Mouse (Mus musculus) forebrain, embryonic 11.5 days (tissue): ENCODE results near the gene Gm9999. TPM values are rescaled to one million over a fixed set of nuclear protein-coding genes. Genes with fewer than 3 reads are reported as not detected.

ENCODE experiments used
- ATAC-seq: fragments of 200-750 bp; cut with Nextera tagmentation; replicated peaks from 2 replicates; pipeline ENCODE4 v1.8.0; 2017; ENCODE audit warnings: moderate TSS enrichment; ENCODE audit not compliant: low FRiP score
- DNase-seq: peaks from one replicate; pipeline ENCODE4 v3.0.0-alpha.2; 2017; ENCODE audit warnings: low spot score
- H3K27ac ChIP-seq: fragments of 300-500 bp; sonication (generic); 2 replicates; pipeline ENCODE4 v1.5.1; 2014; ENCODE audit warnings: low read depth, low read length
- H3K27me3 ChIP-seq: fragments of 300-500 bp; sonication (generic); 2 replicates; pipeline ENCODE4 v1.6.1; 2014; ENCODE audit warnings: mild to moderate bottlenecking, low read length, mixed read lengths; ENCODE audit not compliant: control insufficient read depth, insufficient read depth
- H3K36me3 ChIP-seq: fragments of 300-500 bp; sonication (generic); 2 replicates; pipeline ENCODE4 v1.6.1; 2014; ENCODE audit warnings: mild to moderate bottlenecking, low read length, moderate library complexity, mixed read lengths; ENCODE audit not compliant: control insufficient read depth, insufficient read depth
- H3K4me1 ChIP-seq: fragments of 300-500 bp; sonication (generic); replicated peaks from 2 replicates; pipeline ENCODE4 v1.6.1; 2014; ENCODE audit warnings: low read length, mixed read lengths; ENCODE audit not compliant: control insufficient read depth, insufficient read depth
- H3K4me2 ChIP-seq: fragments of 300-500 bp; sonication (generic); 2 replicates; pipeline ENCODE4 v1.6.1; 2014; ENCODE audit warnings: low read depth, mild to moderate bottlenecking, low read length, moderate library complexity, mixed read lengths; ENCODE audit not compliant: severe bottlenecking
- H3K4me3 ChIP-seq: fragments of 300-500 bp; sonication (generic); 2 replicates; pipeline ENCODE4 v1.5.1; 2014; ENCODE audit warnings: low read depth, low read length
- H3K9ac ChIP-seq: fragments of 300-500 bp; sonication (generic); 2 replicates; pipeline ENCODE4 v1.6.1; 2014; ENCODE audit warnings: low read length
- H3K9me3 ChIP-seq: fragments of 300-500 bp; sonication (generic); 2 replicates; pipeline ENCODE4 v1.6.1; 2016; ENCODE audit warnings: low read length, mixed read lengths; ENCODE audit not compliant: control insufficient read depth
- WGBS: fragments of 180-500 bp; shearing (Covaris S2); extraction: QIAGEN DNeasy Blood & Tissue Kit; methylation state at CpG from one replicate; pipeline ENCODE4 v1.1.7; 2014; 5-methylcytosine and 5-hydroxymethylcytosine counted together
- polyA plus RNA-seq: library from polyadenylated mRNA; unstranded; fragments of >200 nt; fragmentation: Nextera tagmentation; extraction: Ambion mirVana; gene quantifications from 2 replicates; pipeline ENCODE4 v1.2.1, GENCODE M21; 2014

The Gm9999 gene
- polyA plus RNA-seq, 1 experiment from 2014 or later, result not detected

DNA sequence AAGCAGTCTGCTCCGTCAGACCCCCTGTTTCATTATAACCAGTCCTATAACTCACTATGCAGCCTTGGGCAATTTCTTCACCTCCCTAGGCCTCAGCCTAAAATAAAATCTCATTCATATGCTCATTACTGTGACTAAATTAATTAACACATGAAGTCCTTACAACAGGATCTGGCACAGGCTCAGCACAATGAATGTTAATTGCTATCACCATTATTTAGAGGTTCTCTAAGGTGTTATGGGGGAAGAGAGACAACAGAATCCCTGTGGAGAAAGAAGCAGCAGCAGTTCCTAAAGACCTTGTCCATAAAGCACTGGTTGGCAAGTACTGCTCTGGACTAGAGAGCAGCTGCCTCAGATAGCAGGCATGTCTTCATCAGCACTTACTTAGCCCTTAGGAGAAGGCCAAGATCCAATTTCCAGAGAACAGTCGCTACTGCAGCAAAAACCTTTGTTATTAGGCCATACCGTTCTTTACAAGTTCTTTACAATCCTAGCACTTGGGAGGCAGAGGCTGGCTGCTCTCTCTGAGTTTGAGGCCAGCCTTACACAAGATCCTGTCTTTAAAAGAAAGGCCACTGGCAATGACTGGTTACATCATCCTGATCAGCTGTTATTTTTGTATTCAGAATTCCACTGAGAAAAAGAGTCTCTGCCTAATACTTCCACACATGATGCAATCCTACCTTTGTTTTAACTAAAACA, 20.2 kb downstream of the Gm9999 start:
- Histone ChIP-seq H3K4me1 (peaks cover 13% of the 10 kb centered on the region), H3K27ac (peak overlapping the region; percentile 51; the same call in 1 of the 2 replicates), H3K36me3 (no peaks in the 10 kb centered on the region; the same call in 1 of the 2 replicates), H3K27me3 (no peaks in the 10 kb centered on the region), H3K9me3 (no peaks in the 10 kb centered on the region), H3K9ac (no peak overlapping the region), H3K4me3 (no peak overlapping the region), H3K4me2 (no peak overlapping the region)
- 14% methylated on average over 3 of the region's 3 CpGs for WGBS
- ATAC-seq (peak; percentile 11; the same call in 1 of the 2 replicates), DNase-seq (no peak)

DNA sequence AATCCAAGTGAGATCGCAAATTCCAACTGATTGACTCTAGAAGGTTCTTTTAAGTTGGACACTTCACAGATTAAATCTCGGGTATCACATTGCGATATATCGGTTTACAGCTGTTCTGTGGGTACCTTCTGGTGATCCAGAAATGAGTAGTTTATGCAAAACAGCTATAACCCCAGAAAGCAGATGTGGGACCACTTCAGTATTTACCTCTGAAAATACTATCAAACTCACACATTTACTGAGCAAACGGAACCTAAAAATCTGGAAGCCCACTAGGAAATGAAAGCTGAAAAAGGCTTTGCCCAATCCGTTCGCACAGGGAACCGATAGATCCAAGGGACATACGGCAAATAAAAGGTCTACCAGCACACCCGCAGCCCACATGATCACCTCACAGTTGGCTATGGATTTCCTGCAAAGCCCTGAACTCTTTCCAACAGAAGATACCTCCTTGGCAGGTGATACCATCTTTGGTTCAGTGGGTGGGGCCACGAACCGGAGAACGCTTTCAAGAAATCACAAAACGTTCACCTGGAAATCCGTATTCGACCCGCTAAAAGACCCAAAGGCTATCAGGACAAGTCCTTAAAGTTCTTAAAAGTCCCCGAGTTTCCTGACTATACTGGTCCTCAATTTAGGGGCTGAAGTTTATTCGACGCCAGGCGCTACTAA, 23.9 kb downstream of the Gm9999 start:
- ATAC-seq, result no peak
- DNase-seq, result no peak
- WGBS, result 23% methylated on average over 21 of the region's 21 CpGs

DNA sequence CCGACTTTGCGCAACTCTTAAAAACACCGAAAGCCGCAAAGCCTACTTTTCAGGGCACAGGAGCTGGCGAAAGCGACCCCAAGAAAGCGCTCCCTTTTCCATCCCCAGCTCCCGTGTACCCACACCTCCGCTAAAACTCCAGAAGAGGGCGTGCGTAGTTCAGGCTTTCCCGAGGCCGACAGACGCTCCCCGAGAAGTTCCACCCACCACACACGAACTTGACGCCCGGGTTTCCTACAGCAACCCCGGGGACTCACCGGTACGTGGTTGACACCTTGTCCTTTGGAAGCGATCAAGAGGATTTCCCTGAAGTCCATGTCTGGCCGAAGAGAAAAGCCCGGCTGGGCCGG, 24.4 kb downstream of the Gm9999 start:
- Histone ChIP-seq H3K27ac (peak overlapping the region; percentile 66; the same call in 1 of the 2 replicates), H3K9me3 (no peaks in the 10 kb centered on the region), H3K4me1 (peaks cover 8% of the 10 kb centered on the region), H3K9ac (peak overlapping the region; percentile 68), H3K27me3 (no peaks in the 10 kb centered on the region), H3K4me2 (peak overlapping the region; percentile 58), H3K36me3 (no peaks in the 10 kb centered on the region), H3K4me3 (peak overlapping the region; percentile 68)
- peak; percentile 66 for ATAC-seq
- WGBS, result under 1% methylated on average over 25 of the region's 25 CpGs
- no peak for DNase-seq

More for the DNA sequence above, 23.9 kb downstream of the Gm9999 start:
- H3K27me3 ChIP-seq, result no peaks in the 10 kb centered on the region
- H3K9me3 ChIP-seq, result no peaks in the 10 kb centered on the region
- peak overlapping the region; percentile 68 for H3K4me3 ChIP-seq
- H3K36me3 ChIP-seq, result no peaks in the 10 kb centered on the region
- peak overlapping the region; percentile 68 for H3K9ac ChIP-seq
- peaks cover 9% of the 10 kb centered on the region for H3K4me1 ChIP-seq
- peak overlapping the region; percentile 58 for H3K4me2 ChIP-seq
- H3K27ac ChIP-seq, result 0 out of 2 replicates have a peak overlapping the region, but pooled peaks have one; percentile 66

DNA sequence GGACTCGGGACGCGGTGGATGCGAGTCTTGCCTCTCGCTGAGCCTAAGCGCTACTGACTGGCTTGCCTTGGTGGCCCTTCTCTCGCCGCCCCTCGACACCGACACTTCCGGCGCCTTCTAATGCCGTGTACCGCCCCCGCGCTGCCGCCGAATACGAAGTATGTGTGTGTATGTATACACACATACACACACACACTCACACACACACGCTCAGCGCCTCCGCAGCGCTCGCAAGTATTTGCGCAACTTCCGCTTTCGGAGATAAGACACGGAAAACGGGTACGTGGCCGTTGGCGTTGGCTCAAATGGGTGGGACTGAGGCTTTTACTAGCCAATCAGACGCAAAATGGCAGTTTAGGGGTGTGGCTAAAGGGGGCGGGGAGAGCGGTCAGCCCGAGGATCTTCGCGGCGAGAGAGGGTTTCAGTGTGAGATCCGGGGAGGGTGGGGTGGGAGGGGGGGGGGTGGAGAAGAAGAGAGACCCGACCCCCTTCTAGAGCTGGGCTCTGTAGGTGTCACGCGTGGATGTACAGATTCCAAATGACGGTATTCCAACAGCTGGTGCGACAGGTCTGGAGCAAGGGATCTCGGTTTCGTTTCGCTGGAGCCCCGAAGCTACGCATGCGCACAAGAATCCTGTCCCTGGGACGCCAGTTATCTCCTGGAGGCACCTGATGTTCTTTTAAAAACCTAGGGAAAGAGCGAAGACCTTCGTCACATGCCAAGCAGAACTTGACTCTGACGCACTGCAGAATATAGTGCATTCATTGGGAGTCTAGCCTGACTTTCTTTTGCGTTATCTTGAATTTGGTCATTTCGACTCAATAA, 25.0 kb downstream of the Gm9999 start, which contains the start of gene Spty2d1:
Spty2d1 (minus strand) TSS at position 244 of the 826 bp plus-strand sequence.
- Histone ChIP-seq H3K4me3 (peak within 1 kb of the TSS; percentile 68), H3K36me3 (no peaks in the 10 kb centered on the region), H3K9me3 (no peaks in the 10 kb centered on the region), H3K4me2 (peak within 1 kb of the TSS; percentile 83), H3K27ac (peak within 1 kb of the TSS; percentile 66; the same call in 1 of the 2 replicates), H3K27me3 (no peaks in the 10 kb centered on the region), H3K9ac (peak within 1 kb of the TSS; percentile 68), H3K4me1 (peaks cover 8% of the 10 kb centered on the region)
- DNase-seq (peak; percentile 95), ATAC-seq (peak; percentile 93)
- 1% methylated on average over 57 of the region's 57 CpGs for WGBS

DNA sequence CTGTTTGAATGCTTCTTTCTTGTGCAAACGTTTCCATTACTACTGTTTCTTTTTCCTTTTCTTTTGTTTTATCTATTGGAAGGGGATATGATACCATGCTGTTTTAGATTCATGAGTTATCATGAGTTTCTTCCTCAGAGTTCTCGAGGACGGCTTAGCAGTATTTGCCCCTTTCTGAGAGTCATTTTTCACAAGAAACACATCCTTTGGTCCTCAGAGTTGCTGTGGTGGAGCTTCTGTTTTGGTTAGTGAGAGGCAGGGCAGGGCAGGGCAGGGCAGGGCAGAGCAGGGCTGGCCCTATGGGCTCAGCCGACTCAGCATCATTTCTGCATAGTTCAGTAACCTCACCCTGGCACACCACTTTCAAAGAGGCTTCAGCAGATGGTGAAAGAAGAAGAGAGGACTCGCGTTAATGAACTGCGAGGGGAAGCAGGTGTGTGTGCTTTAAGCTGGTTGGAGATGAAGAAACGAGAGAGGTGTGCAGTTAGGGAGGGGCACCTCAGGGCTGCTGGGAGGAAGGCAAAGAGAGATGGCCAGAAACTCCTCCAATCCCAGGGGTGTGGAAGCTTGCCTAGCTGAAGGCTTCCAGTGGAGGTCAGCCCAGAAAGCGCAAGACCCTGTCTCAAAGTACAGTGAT, 29.9 kb downstream of the Gm9999 start:
- H3K4me2 ChIP-seq, result no peak overlapping the region

DNA sequence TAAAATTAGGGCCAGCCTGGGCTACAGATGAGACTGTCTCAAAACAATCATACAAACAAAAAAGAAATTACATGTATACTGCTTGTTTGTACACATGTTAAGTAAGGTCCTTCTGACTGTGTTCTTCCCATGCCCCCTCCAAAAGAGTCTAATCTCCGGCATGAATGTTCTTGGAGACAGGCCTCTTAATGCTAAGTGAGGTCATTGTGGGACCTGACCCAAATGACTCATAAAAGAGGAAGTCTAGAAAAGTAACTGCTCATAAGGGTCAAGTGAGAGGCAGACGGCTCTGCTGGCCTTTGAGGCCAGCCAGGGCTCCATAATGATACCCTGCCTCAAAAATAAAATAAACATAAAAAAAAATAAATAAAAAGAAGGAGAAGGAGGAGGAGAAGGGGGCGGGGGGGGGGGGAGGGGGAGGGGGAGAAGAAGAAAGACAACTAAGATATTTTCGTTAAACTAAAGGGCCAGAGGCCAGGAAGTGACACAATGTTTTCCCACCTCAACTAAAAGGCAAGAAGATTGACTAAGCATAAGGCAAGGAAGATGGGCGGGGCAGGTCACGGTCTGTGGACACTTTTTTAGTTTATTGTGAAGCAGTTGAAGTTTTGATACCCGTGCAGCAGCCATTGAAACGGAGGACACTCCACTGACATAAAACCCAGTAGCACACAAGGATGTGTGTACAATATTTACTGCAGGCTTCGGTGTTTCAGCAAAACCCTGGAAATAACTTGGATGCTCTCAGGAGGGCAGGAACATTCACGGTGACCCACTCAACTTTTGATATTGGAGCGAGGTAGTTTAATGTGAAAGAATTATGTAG, 31.4 kb downstream of the Gm9999 start:
- 67% methylated on average over 10 of the region's 11 CpGs for WGBS
- no peaks in the 10 kb centered on the region for H3K36me3 ChIP-seq
- H3K9me3 ChIP-seq, result no peaks in the 10 kb centered on the region
- H3K4me2 ChIP-seq, result no peak overlapping the region
- DNase-seq (no peak), ATAC-seq (no peak)
- no peak overlapping the region for H3K27ac ChIP-seq
- H3K4me3 ChIP-seq, result no peak overlapping the region
- H3K27me3 ChIP-seq, result no peaks in the 10 kb centered on the region
- no peak overlapping the region for H3K9ac ChIP-seq
- H3K4me1 ChIP-seq, result no peaks in the 10 kb centered on the region

More for the DNA sequence above, 29.9 kb downstream of the Gm9999 start:
- no peaks in the 10 kb centered on the region; the same call in 1 of the 2 replicates for H3K4me1 ChIP-seq
- ATAC-seq, result no peak
- H3K4me3 ChIP-seq, result no peak overlapping the region
- no peaks in the 10 kb centered on the region for H3K36me3 ChIP-seq
- no peaks in the 10 kb centered on the region for H3K27me3 ChIP-seq
- DNase-seq, result no peak
- no peak overlapping the region for H3K27ac ChIP-seq
- WGBS, result 58% methylated on average over 9 of the region's 9 CpGs
- H3K9ac ChIP-seq, result no peak overlapping the region
- H3K9me3 ChIP-seq, result no peaks in the 10 kb centered on the region

DNA sequence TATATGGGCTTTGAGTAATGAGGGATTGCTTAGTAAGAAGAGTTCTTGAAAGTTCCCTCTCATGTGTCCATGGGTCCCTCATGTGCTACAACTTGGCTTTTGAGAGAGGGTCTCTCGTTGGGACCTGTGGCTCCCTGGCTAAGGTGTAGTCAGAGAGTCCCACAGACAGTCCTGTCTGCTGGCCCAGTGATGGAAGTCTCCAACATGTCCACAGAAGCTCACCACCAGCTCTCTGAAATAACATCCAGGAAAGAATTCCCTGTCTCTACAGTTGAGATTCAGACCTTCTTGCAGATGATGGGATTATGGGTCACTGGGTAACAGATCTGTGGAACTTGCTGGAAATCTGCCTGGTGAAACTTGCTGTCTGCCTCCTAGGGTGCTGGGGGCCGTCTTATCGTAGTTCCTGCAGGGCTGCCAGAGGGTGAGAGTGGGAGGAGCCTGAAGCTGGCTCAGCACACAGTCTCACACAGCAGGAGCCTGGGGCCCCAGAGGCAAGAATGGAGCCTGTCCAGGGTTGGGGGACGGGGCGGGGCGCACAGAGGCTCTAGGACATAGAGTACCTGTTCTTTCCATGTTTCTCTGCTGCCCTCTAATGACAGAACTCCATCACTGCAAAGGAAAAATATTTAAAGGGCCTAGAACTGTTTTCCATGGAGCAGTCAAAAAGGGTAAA, 32.1 kb downstream of the Gm9999 start:
- no peaks in the 10 kb centered on the region for H3K4me1 ChIP-seq
- no peaks in the 10 kb centered on the region for H3K36me3 ChIP-seq
- peak; percentile 90 for DNase-seq
- H3K27ac ChIP-seq, result no peak overlapping the region
- ATAC-seq, result peak; percentile 95
- WGBS, result 10% methylated on average over 6 of the region's 6 CpGs
- no peak overlapping the region for H3K4me3 ChIP-seq
- H3K4me2 ChIP-seq, result peak overlapping the region; percentile 19; the same call in 1 of the 2 replicates
- no peak overlapping the region for H3K9ac ChIP-seq
- no peaks in the 10 kb centered on the region for H3K27me3 ChIP-seq
- H3K9me3 ChIP-seq, result no peaks in the 10 kb centered on the region
